Mouse (Mus musculus) forebrain, postnatal 0 days (tissue): ENCODE measurements around the gene Zscan4c. TPM values are rescaled to one million over a fixed set of nuclear protein-coding genes. Genes with fewer than 3 reads are reported as not detected.
"Not testable (repeated sequence)": the region's sequence is repeated elsewhere in the genome, so short reads cannot be mapped to it uniquely, and the experiment has no call there.

Experiments
- ATAC-seq: fragments of 200-750 bp; cut with Nextera tagmentation; 2 replicates; pipeline ENCODE4 v1.8.0; 2017; ENCODE audit warnings: mild to moderate bottlenecking, moderate library complexity
- DNase-seq: peaks from one replicate; pipeline ENCODE4 v3.0.0-alpha.2; 2015
- H3K27ac ChIP-seq: fragments of 300-500 bp; sonication (generic); 2 replicates; pipeline ENCODE4 v1.5.1; 2014; ENCODE audit warnings: low read depth, mild to moderate bottlenecking, antibody characterized with exemption, low read length, moderate library complexity, mixed read lengths
- H3K27me3 ChIP-seq: fragments of 300-500 bp; sonication (generic); 2 replicates; pipeline ENCODE4 v1.6.1; 2014; ENCODE audit warnings: mild to moderate bottlenecking, low read length, mixed read lengths; ENCODE audit not compliant: insufficient read depth
- H3K36me3 ChIP-seq: fragments of 300-500 bp; sonication (generic); 2 replicates; pipeline ENCODE4 v1.6.1; 2014; ENCODE audit warnings: mild to moderate bottlenecking, moderate library complexity; ENCODE audit not compliant: insufficient read depth
- H3K4me1 ChIP-seq: fragments of 300-500 bp; sonication (generic); 2 replicates; pipeline ENCODE4 v1.6.1; 2014; ENCODE audit warnings: antibody characterized with exemption; ENCODE audit not compliant: insufficient read depth
- H3K4me2 ChIP-seq: fragments of 300-500 bp; sonication (generic); 2 replicates; pipeline ENCODE4 v1.6.1; 2014; ENCODE audit warnings: low read depth, mild to moderate bottlenecking, moderate library complexity
- H3K4me3 ChIP-seq: fragments of 300-500 bp; sonication (generic); 2 replicates; pipeline ENCODE4 v1.5.1; 2014; ENCODE audit warnings: low read depth, low read length, mixed read lengths
- H3K9ac ChIP-seq: fragments of 300-500 bp; sonication (generic); 2 replicates; pipeline ENCODE4 v1.6.1; 2014; ENCODE audit warnings: mild to moderate bottlenecking
- H3K9me3 ChIP-seq: fragments of 300-500 bp; sonication (generic); 2 replicates; pipeline ENCODE4 v1.6.1; 2016; ENCODE audit warnings: low read length
- WGBS: fragments of 180-500 bp; shearing (Covaris S2); extraction: QIAGEN DNeasy Blood & Tissue Kit; methylation state at CpG from one replicate; pipeline ENCODE4 v1.1.7; 2014; 5-methylcytosine and 5-hydroxymethylcytosine counted together
- microRNA-seq, 2 experiments: library from miRNA; unstranded; fragments of <30 nt; microRNA quantifications; one replicate each; pipeline ENCODE4; 2016
- polyA plus RNA-seq: library from polyadenylated mRNA; unstranded; fragments of >200 nt; fragmentation: Nextera tagmentation; extraction: Ambion mirVana; gene quantifications from 2 replicates; pipeline ENCODE4 v1.2.1, GENCODE M21; 2015
- total RNA-seq: library from RNA; depleted of rRNA; stranded (reverse); fragments of >200 nt; gene quantifications from 2 replicates; pipeline ENCODE4 v1.2.3, GENCODE M21; 2014; rRNA removed

Gene Zscan4c
- total RNA-seq (not detected in 2 replicates), polyA plus RNA-seq (not detected in 2 replicates)

- H3K4me2 ChIP-seq, H3K9ac ChIP-seq, H3K27me3 ChIP-seq, DNase-seq, ATAC-seq, H3K27ac ChIP-seq, H3K9me3 ChIP-seq, H3K4me1 ChIP-seq, H3K4me3 ChIP-seq, H3K36me3 ChIP-seq: not testable (repeated sequence)
- WGBS: 93% methylated on average over 4 of the region's 4 CpGs
Measured at GRCm38 (mm10) chr7:11005445-11005844, at the start of gene Zscan4c. Gene Zscan4c (plus strand): TSS chr7:11005745.

Small RNA genes lying within 50 kb of the gene (microRNA-seq; reads per million reads assigned to microRNA genes)
- 0 reads per million in 2 experiments for gene Mir297-1

Other genes starting within 250 kb of the Zscan4c start
- gene Zscan4b, start 100.7 kb upstream of the Zscan4c start, total RNA-seq: not detected in 2 replicates
- gene Zscan4b, start 100.7 kb upstream of the Zscan4c start, polyA plus RNA-seq: not detected in 2 replicates
- not detected in 2 replicates for gene Zscan4-ps1, start 63.9 kb downstream of the Zscan4c start, total RNA-seq
- not detected in 2 replicates for gene Zscan4-ps1, start 63.9 kb downstream of the Zscan4c start, polyA plus RNA-seq
- gene Zscan4d, start 160.4 kb downstream of the Zscan4c start, total RNA-seq: not detected in 2 replicates
- not detected in 2 replicates for gene Zscan4d, start 160.4 kb downstream of the Zscan4c start, polyA plus RNA-seq